Mouse (Mus musculus) embryonic fibroblast, embryonic 13.5 days (primary cell): ENCODE data around the gene Rbm5.

ENCODE experiments used
- CTCF ChIP-seq: IDR thresholded peaks from 2 replicates; pipeline ENCODE4 v1.5.1; 2011; ENCODE audit warnings: mild to moderate bottlenecking, control low read depth, low read length, moderate library complexity, borderline replicate concordance; ENCODE audit not compliant: insufficient read depth
- POLR2A ChIP-seq: IDR thresholded peaks from 2 replicates; pipeline ENCODE4 v1.6.1; 2011; ENCODE audit warnings: low read depth, mild to moderate bottlenecking, control low read depth, low read length, moderate library complexity

GRCm38 (mm10) chr9:107703337-107704122, 67.3 kb downstream of the Rbm5 start:
- TF ChIP-seq CTCF (no peak), POLR2A (no peak)
